Mouse (Mus musculus): ENCODE data around the gene Hist2h4. TPM values are rescaled to one million over a fixed set of nuclear protein-coding genes. Genes with fewer than 3 reads are reported as not detected.

Gene Hist2h4
- polyA plus RNA-seq, 2 experiments = 6.4 to 8.5 TPM

DNA sequence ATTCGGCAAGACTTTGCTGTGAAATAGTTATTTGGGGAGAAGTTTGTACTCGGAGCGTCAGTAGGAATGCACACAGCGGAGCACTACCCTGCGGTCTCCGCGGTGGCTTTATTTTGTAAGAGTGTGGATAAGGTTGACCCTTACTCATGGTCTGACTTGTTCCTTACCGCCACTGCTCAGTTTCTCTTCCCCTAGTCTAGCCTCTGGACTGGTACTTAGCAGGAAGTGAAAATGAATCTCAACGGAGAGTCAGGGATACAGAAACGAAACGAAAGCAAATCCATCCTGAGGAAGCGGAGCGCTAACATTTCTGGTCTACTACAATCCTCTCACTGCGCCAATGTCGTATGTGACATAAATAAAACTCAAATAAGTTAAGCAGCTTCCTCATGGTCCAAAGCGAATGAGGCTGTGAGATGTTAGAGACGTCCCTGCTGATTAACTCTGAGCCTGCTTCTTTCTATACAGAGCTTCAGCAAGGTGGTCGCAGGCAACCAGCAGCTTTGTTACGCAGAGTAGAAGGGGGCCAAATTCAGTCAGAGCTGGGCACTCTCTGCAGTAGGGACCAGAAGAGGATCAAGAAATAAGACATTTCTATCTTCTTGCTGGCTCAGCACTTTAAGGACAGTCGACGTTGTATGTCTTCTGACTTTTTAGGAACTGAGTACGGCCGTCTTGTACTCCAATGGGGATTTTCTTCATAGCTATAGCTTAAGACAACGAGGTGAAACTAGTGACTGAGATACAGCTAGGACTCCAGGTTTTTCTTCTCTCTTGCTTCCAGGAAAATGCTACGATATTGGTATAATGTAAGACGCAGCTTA is 37.8 kb upstream of the Hist2h4 start:
- WGBS = 68% methylated on average over 26 of the region's 26 CpGs
- no peaks in the 10 kb centered on the region for H3K36me3 ChIP-seq (ENCODE audit: control insufficient read depth, insufficient read depth, low read length)
- H3K9me3 ChIP-seq (ENCODE audit: control insufficient read depth, low read length) = no peaks in the 10 kb centered on the region
- H3K9ac ChIP-seq (ENCODE audit: low read depth, low read length, severe bottlenecking) = no peak overlapping the region
- H3K4me3 ChIP-seq (replicated peaks; ENCODE audit: low read length) = peak overlapping the region; percentile 16
- no peak overlapping the region; the same call in 1 of the 2 replicates for H3K4me2 ChIP-seq (replicated peaks; ENCODE audit: low read depth, low read length, severe bottlenecking)
- H3K4me1 ChIP-seq (ENCODE audit: control insufficient read depth, insufficient read depth, low read length) = no peaks in the 10 kb centered on the region
- no peak overlapping the region for H3K27ac ChIP-seq (replicated peaks; ENCODE audit: low read depth, low read length)
- H3K27me3 ChIP-seq (ENCODE audit: control insufficient read depth, insufficient read depth, low read length) = no peaks in the 10 kb centered on the region; the same call in 1 of the 2 replicates
- no peak for DNase-seq (ENCODE audit: low spot score)
- no peak for ATAC-seq (ENCODE audit: low FRiP score, low read depth)
- TF ChIP-seq POLR2A (IDR thresholded peaks at IDR 0.05; ENCODE audit: borderline replicate concordance, extremely low read depth, insufficient read depth, insufficient read length) = no peak

DNA sequence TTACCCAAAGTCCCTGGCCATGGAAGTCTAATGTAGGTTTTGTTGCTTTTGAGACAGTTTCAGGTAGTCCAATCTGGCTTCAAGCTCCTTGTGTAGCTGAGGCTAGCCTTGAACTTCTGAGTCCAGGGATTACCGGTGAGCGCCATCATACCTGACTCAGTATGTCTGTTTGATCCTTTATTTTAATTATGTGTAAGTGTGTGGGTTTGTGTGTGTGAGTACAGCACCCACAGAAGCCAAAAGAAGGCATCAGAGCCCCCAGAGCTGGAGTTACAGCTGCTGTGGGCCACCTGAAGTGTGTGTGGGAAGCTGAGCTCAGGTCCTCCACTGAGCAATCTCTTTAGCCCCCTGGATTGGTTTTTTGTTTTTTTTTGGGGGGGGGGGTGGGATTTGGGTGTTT is 36.5 kb upstream of the Hist2h4 start:
- TF ChIP-seq POLR2A (IDR thresholded peaks at IDR 0.05; ENCODE audit: borderline replicate concordance, extremely low read depth, insufficient read depth, insufficient read length) = no peak
- no peaks in the 10 kb centered on the region for H3K27me3 ChIP-seq (ENCODE audit: control insufficient read depth, insufficient read depth, low read length)
- no peak for ATAC-seq (ENCODE audit: low FRiP score, low read depth)
- no peak for DNase-seq (ENCODE audit: low spot score)
- H3K4me3 ChIP-seq (replicated peaks; ENCODE audit: low read length) = no peak overlapping the region
- WGBS = 95% methylated on average over 2 of the region's 2 CpGs
- no peak overlapping the region for H3K4me2 ChIP-seq (replicated peaks; ENCODE audit: low read depth, low read length, severe bottlenecking)
- H3K9me3 ChIP-seq (ENCODE audit: control insufficient read depth, low read length) = no peaks in the 10 kb centered on the region
- no peaks in the 10 kb centered on the region for H3K4me1 ChIP-seq (ENCODE audit: control insufficient read depth, insufficient read depth, low read length)
- H3K27ac ChIP-seq (replicated peaks; ENCODE audit: low read depth, low read length) = no peak overlapping the region
- H3K36me3 ChIP-seq (ENCODE audit: control insufficient read depth, insufficient read depth, low read length) = no peaks in the 10 kb centered on the region
- no peak overlapping the region for H3K9ac ChIP-seq (ENCODE audit: low read depth, low read length, severe bottlenecking)

DNA sequence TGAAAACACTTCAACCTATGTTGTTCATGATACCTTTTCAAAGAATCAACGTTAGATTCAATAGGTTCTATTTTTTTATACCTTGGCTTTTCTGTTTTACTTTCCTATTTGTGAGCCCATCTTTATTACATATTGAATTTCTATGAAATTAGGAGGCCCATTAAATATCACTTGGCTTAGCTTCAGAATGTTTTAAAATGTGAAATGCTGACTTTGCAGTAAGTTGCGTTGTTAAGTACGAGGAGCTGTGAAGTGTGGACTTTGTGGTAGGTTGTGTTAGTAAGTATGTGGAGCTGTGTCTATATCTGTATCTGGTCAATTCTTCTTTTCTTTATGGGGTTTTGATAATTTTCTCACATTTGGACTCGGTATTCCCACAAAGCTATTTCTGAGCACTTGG is 35.2 kb upstream of the Hist2h4 start:
- H3K27ac ChIP-seq (replicated peaks; ENCODE audit: low read depth, low read length) = no peak overlapping the region
- no peaks in the 10 kb centered on the region for H3K4me1 ChIP-seq (ENCODE audit: control insufficient read depth, insufficient read depth, low read length)
- no peaks in the 10 kb centered on the region for H3K36me3 ChIP-seq (ENCODE audit: control insufficient read depth, insufficient read depth, low read length)
- H3K9ac ChIP-seq (ENCODE audit: low read depth, low read length, severe bottlenecking) = no peak overlapping the region
- 90% methylated on average over 4 of the region's 4 CpGs for WGBS
- H3K4me3 ChIP-seq (replicated peaks; ENCODE audit: low read length) = no peak overlapping the region
- H3K4me2 ChIP-seq (replicated peaks; ENCODE audit: low read depth, low read length, severe bottlenecking) = no peak overlapping the region
- ATAC-seq (ENCODE audit: low FRiP score, low read depth) (no peak), DNase-seq (ENCODE audit: low spot score) (no peak)
- H3K27me3 ChIP-seq (ENCODE audit: control insufficient read depth, insufficient read depth, low read length) = no peaks in the 10 kb centered on the region
- H3K9me3 ChIP-seq (ENCODE audit: control insufficient read depth, low read length) = no peaks in the 10 kb centered on the region
- TF ChIP-seq POLR2A (IDR thresholded peaks at IDR 0.05; ENCODE audit: borderline replicate concordance, extremely low read depth, insufficient read depth, insufficient read length) = no peak

DNA sequence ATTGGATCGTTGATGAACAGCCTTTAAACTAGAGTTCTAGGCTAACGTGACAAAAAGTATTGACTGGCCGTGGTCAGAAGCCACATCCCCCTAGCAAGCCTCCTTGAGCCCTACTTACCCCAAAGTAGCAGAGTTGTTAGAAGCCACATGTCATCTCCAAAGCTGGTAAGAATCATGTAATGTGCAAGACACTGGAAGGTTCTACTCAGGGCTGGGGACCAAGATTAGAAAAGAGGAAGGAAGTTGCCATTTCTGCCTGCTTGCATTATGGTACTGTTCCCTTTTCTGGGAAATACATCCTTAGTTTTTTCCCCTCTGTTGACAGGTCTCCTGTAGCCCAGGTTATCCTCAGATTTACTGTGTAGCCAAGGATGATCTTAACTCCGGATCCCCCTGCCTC is 30.7 kb upstream of the Hist2h4 start, which contains the start of gene Fcgr1:
Fcgr1 (minus strand) TSS at position 183 of the 400 bp plus-strand sequence.
- Histone ChIP-seq H3K27me3 (ENCODE audit: control insufficient read depth, insufficient read depth, low read length) (no peaks in the 10 kb centered on the region), H3K27ac (replicated peaks; ENCODE audit: low read depth, low read length) (no peak within 1 kb of the TSS), H3K4me2 (replicated peaks; ENCODE audit: low read depth, low read length, severe bottlenecking) (no peak within 1 kb of the TSS), H3K4me1 (ENCODE audit: control insufficient read depth, insufficient read depth, low read length) (no peaks in the 10 kb centered on the region), H3K9ac (ENCODE audit: low read depth, low read length, severe bottlenecking) (no peak within 1 kb of the TSS), H3K4me3 (replicated peaks; ENCODE audit: low read length) (no peak within 1 kb of the TSS), H3K36me3 (ENCODE audit: control insufficient read depth, insufficient read depth, low read length) (no peaks in the 10 kb centered on the region), H3K9me3 (ENCODE audit: control insufficient read depth, low read length) (no peaks in the 10 kb centered on the region)
- 81% methylated on average over 4 of the region's 4 CpGs for WGBS
- no peak for TF ChIP-seq POLR2A (IDR thresholded peaks at IDR 0.05; ENCODE audit: borderline replicate concordance, extremely low read depth, insufficient read depth, insufficient read length)
- no peak for ATAC-seq (ENCODE audit: low FRiP score, low read depth)
- no peak for DNase-seq (ENCODE audit: low spot score)

DNA sequence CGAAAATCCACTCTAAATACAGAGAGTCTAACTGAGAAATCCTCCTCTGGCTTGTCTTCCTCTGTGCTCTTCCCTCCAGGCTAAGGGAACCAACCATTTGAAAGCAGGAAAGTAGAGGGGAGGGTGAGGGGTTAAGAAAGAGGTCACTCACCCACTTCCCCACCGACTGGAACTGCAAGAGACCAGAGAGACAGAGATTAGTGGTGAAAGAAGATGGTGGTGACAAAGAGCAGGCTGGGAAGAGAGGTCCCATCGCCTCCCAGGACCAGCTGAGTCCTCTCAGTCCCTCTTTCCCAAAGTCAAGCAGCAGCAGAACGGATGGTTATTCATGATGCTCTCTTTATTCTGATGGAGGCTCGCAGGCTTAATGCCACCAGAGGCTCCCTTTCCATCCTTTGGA is 30.3 kb upstream of the Hist2h4 start:
- no peak overlapping the region for H3K4me2 ChIP-seq (replicated peaks; ENCODE audit: low read depth, low read length, severe bottlenecking)
- H3K4me3 ChIP-seq (replicated peaks; ENCODE audit: low read length) = no peak overlapping the region
- H3K36me3 ChIP-seq (ENCODE audit: control insufficient read depth, insufficient read depth, low read length) = no peaks in the 10 kb centered on the region
- no peaks in the 10 kb centered on the region for H3K9me3 ChIP-seq (ENCODE audit: control insufficient read depth, low read length)
- no peaks in the 10 kb centered on the region for H3K4me1 ChIP-seq (ENCODE audit: control insufficient read depth, insufficient read depth, low read length)
- no peak for TF ChIP-seq POLR2A (IDR thresholded peaks at IDR 0.05; ENCODE audit: borderline replicate concordance, extremely low read depth, insufficient read depth, insufficient read length)
- no peak overlapping the region for H3K9ac ChIP-seq (ENCODE audit: low read depth, low read length, severe bottlenecking)
- no peak for DNase-seq (ENCODE audit: low spot score)
- no peak overlapping the region for H3K27ac ChIP-seq (replicated peaks; ENCODE audit: low read depth, low read length)
- ATAC-seq (ENCODE audit: low FRiP score, low read depth) = no peak
- no peaks in the 10 kb centered on the region for H3K27me3 ChIP-seq (ENCODE audit: control insufficient read depth, insufficient read depth, low read length)
- WGBS = 58% methylated on average over 5 of the region's 5 CpGs

Measured in limb, embryonic 14.5 days (tissue).